Mouse (Mus musculus): ENCODE measurements around the gene Rufy1. TPM values are rescaled to one million over a fixed set of nuclear protein-coding genes. Genes with fewer than 3 reads are reported as not detected.

Rufy1 gene
- total and polyA plus RNA-seq, 3 experiments: 8.3 to 31.4 (median 13.8) TPM

DNA sequence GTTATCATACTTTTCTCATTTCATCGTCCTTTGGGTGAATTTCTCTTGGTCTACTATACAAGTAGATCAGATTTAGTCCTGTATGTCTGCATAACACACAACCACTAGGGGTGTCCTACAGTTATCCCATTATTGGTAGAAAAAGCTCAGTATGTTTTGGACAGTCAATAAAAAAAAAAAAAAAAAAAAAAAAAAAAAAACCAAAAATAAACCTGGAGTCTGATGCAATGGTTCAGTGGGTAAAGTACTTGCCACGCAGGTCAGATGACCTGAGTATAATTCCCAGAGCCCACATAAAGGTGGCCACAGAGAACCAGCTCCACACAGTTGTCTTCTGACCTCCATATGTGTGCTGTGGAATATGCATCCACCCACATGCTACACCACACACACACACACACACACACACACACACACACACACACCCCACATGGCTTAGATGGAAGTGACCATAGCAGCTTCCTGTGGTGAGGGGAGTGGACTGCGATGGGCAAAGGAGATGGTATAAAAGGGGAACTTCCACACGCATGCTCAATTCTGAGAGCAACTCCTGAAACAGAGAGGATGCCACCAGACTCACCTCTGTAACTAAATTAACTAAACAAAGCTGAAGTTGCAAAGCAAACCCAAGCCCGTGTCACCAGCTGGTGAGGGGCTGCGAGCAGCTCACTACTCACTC lies 15.2 kb downstream of the Rufy1 start:
- no peak for DNase-seq (ENCODE audit: low spot score)
- ATAC-seq (ENCODE audit: extremely low read depth, insufficient number of reproducible peaks, low FRiP score, poor library complexity, severe bottlenecking): no peak
- no peak overlapping the region for H3K4me3 ChIP-seq (ENCODE audit: low read depth, low read length)
- no peaks in the 10 kb centered on the region for H3K27me3 ChIP-seq (ENCODE audit: insufficient read depth, low read length)
- H3K4me1 ChIP-seq (ENCODE audit: insufficient read depth, low read depth, low read length): no peaks in the 10 kb centered on the region
- H3K36me3 ChIP-seq (replicated peaks): peaks cover 78% of the 10 kb centered on the region
- TF ChIP-seq CTCF (IDR thresholded peaks at IDR 0.05; ENCODE audit: low read depth, low read length): no peak
- TF ChIP-seq GATA2 (IDR thresholded peaks at IDR 0.05; ENCODE audit: borderline replicate concordance, low read depth, low read length): no peak
- TF ChIP-seq GATA1 (IDR thresholded peaks at IDR 0.05; ENCODE audit: borderline replicate concordance, low read length): no peak
- no peak for TF ChIP-seq POLR2AphosphoS5 (IDR thresholded peaks at IDR 0.05; ENCODE audit: insufficient replicate concordance, low read depth, low read length)
- H3K9me3 ChIP-seq (replicated peaks): no peaks in the 10 kb centered on the region

DNA sequence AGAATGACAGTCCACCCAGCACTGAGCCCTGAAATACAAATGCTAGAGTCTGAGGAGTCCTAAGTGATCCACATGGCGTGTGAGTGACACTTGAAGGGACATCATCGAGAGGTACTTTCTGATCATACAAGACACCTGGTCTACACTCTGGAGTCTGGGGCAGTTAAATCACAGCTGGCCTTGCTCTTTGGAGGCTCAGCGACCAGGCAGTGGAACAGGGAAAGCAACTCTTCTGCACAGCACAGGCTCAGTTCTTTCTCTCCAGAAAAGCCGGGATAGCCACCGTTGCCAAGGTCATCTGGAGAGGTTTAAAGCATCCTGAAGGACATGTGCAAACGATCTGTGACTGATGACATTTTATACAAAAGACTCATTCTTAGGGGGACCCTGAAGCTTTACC lies 23.7 kb downstream of the Rufy1 start:
- Histone ChIP-seq H3K4me1 (ENCODE audit: insufficient read depth, low read depth, low read length) (peaks cover 6% of the 10 kb centered on the region; the same call in 1 of the 2 replicates), H3K4me3 (ENCODE audit: low read depth, low read length) (no peak overlapping the region), H3K27me3 (ENCODE audit: insufficient read depth, low read length) (no peaks in the 10 kb centered on the region), H3K36me3 (replicated peaks) (peaks cover 86% of the 10 kb centered on the region), H3K9me3 (replicated peaks) (no peaks in the 10 kb centered on the region)
- DNase-seq (ENCODE audit: low spot score) (no peak), ATAC-seq (ENCODE audit: extremely low read depth, insufficient number of reproducible peaks, low FRiP score, poor library complexity, severe bottlenecking) (no peak)
- TF ChIP-seq GATA1 (IDR thresholded peaks at IDR 0.05; ENCODE audit: borderline replicate concordance, low read length) (no peak), GATA2 (IDR thresholded peaks at IDR 0.05; ENCODE audit: borderline replicate concordance, low read depth, low read length) (no peak), POLR2AphosphoS5 (IDR thresholded peaks at IDR 0.05; ENCODE audit: insufficient replicate concordance, low read depth, low read length) (no peak)

DNA sequence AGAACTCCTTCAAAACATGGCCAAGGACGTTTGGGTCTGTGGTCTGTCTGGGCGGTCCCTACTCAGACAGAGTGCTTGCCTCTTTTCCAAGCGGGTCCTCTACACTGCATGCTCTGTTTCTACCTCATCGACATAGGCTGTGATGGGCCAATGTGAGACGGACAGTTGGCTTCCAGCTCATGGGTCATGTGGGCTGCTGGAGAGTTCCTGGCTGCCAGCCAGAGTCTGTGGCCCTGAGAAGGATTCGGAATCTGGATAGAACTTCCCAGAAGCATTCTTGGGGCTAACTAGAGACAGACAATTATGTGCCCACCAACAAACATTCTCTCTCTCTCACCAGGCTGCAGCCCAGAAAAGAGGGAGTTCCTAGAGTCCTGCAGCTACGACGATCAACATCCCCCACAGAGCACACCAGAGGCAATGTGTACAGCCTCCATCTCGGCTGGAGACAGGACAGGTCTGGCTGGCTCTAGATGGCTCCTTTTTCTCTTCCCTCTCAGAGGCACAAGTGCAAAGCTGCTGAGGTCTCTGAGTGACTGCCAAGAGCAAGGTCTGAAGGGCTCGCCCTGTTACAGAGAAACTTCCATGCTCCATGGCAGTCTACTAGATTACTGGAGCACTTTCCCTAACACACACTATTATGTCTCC lies 27.4 kb downstream of the Rufy1 start:
- DNase-seq (ENCODE audit: low spot score) (no peak), ATAC-seq (ENCODE audit: extremely low read depth, insufficient number of reproducible peaks, low FRiP score, poor library complexity, severe bottlenecking) (no peak)
- Histone ChIP-seq H3K4me3 (ENCODE audit: low read depth, low read length) (no peak overlapping the region), H3K4me1 (ENCODE audit: insufficient read depth, low read depth, low read length) (peaks cover 5% of the 10 kb centered on the region; the same call in 1 of the 2 replicates), H3K27me3 (ENCODE audit: insufficient read depth, low read length) (no peaks in the 10 kb centered on the region), H3K9me3 (replicated peaks) (no peaks in the 10 kb centered on the region), H3K36me3 (replicated peaks) (peaks cover 83% of the 10 kb centered on the region)
- TF ChIP-seq GATA1 (IDR thresholded peaks at IDR 0.05; ENCODE audit: borderline replicate concordance, low read length) (no peak), GATA2 (IDR thresholded peaks at IDR 0.05; ENCODE audit: borderline replicate concordance, low read depth, low read length) (no peak), TAL1 (conservative IDR thresholded peaks at IDR 0.05; ENCODE audit: low read depth, low read length) (no peak), CTCF (IDR thresholded peaks at IDR 0.05; ENCODE audit: low read depth, low read length) (no peak), POLR2AphosphoS5 (IDR thresholded peaks at IDR 0.05; ENCODE audit: insufficient replicate concordance, low read depth, low read length) (no peak)

DNA sequence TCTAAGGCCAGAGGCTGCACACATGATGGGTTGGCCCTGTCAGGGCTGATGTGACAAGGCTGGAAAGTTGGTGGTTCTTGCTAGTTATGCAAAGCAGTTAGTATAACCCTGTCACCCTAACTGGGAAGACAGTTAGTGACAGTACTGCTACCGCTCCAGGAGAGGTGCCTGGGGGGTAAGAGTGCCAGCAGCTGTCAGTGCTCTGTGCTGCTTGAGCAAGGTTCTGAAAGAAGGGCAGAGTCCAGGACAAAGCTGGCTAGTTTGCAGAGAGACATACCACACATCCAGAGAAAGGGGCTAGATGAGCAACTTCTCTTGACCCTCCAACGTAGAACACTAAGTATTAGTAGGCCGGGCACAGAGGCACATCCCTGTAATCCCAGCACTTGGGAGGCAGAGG lies 28.4 kb downstream of the Rufy1 start:
- Histone ChIP-seq H3K27me3 (ENCODE audit: insufficient read depth, low read length) (no peaks in the 10 kb centered on the region), H3K36me3 (replicated peaks) (peaks cover 86% of the 10 kb centered on the region), H3K4me3 (ENCODE audit: low read depth, low read length) (no peak overlapping the region), H3K4me1 (ENCODE audit: insufficient read depth, low read depth, low read length) (peaks cover 5% of the 10 kb centered on the region; the same call in 1 of the 2 replicates), H3K9me3 (replicated peaks) (no peaks in the 10 kb centered on the region)
- ATAC-seq (ENCODE audit: extremely low read depth, insufficient number of reproducible peaks, low FRiP score, poor library complexity, severe bottlenecking) (no peak), DNase-seq (ENCODE audit: low spot score) (no peak)
- no peak for TF ChIP-seq TAL1 (conservative IDR thresholded peaks at IDR 0.05; ENCODE audit: low read depth, low read length)
- no peak for TF ChIP-seq CTCF (IDR thresholded peaks at IDR 0.05; ENCODE audit: low read depth, low read length)
- no peak for TF ChIP-seq GATA1 (IDR thresholded peaks at IDR 0.05; ENCODE audit: borderline replicate concordance, low read length)
- TF ChIP-seq POLR2AphosphoS5 (IDR thresholded peaks at IDR 0.05; ENCODE audit: insufficient replicate concordance, low read depth, low read length): no peak
- TF ChIP-seq GATA2 (IDR thresholded peaks at IDR 0.05; ENCODE audit: borderline replicate concordance, low read depth, low read length): no peak

DNA sequence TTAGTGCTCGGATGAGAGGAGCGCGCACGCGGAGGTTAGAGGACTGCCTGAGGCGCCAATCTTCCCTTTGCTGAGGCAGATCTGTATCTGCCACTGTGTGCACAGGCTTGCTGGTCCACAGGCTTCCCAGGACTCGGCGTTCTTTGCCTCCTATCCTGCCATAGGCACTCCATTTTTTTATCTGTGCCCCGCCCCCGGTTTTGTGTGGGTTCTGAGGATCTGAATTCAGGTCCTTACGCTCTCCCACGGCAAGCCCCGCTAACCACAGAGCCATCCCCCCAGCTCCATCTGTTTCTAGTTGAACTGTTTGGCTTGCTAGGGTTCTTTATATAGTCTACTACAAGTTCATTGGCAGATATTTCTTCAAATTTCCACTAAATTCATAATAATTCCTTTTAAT lies 32.1 kb downstream of the Rufy1 start:
- H3K36me3 ChIP-seq (replicated peaks): peaks cover 84% of the 10 kb centered on the region
- peaks cover 5% of the 10 kb centered on the region; the same call in 1 of the 2 replicates for H3K4me1 ChIP-seq (ENCODE audit: insufficient read depth, low read depth, low read length)
- H3K4me3 ChIP-seq (ENCODE audit: low read depth, low read length): no peak overlapping the region
- no peaks in the 10 kb centered on the region for H3K9me3 ChIP-seq (replicated peaks)
- H3K27me3 ChIP-seq (ENCODE audit: insufficient read depth, low read length): no peaks in the 10 kb centered on the region
- no peak for DNase-seq (ENCODE audit: low spot score)
- no peak for ATAC-seq (ENCODE audit: extremely low read depth, insufficient number of reproducible peaks, low FRiP score, poor library complexity, severe bottlenecking)
- TF ChIP-seq CTCF (IDR thresholded peaks at IDR 0.05; ENCODE audit: low read depth, low read length) (no peak), GATA1 (IDR thresholded peaks at IDR 0.05; ENCODE audit: borderline replicate concordance, low read length) (no peak), TAL1 (conservative IDR thresholded peaks at IDR 0.05; ENCODE audit: low read depth, low read length) (no peak), GATA2 (IDR thresholded peaks at IDR 0.05; ENCODE audit: borderline replicate concordance, low read depth, low read length) (no peak), POLR2AphosphoS5 (IDR thresholded peaks at IDR 0.05; ENCODE audit: insufficient replicate concordance, low read depth, low read length) (no peak)

DNA sequence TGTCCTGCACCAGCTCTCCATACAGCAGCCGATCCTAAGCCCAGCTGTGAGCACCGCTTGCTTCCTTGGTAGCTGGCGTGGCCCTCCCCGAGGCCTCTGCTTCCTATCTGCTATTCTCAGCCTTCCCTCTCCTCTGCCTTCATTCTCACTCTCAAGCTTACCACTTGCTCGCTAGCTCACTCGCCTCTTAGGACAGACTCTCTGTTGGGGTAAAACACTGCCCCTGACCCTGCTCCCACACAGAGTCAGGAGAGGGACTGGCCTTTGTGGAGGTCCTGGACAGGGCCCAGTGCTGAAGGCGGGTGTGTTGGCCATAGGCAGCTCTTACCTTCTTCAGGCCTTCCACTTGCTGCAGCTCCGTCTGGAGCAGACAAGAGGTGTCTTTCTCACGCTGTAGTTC lies 33.6 kb downstream of the Rufy1 start:
- peaks cover 83% of the 10 kb centered on the region for H3K36me3 ChIP-seq (replicated peaks)
- no peak for TF ChIP-seq GATA2 (IDR thresholded peaks at IDR 0.05; ENCODE audit: borderline replicate concordance, low read depth, low read length)
- no peak for TF ChIP-seq POLR2AphosphoS5 (IDR thresholded peaks at IDR 0.05; ENCODE audit: insufficient replicate concordance, low read depth, low read length)
- TF ChIP-seq CTCF (IDR thresholded peaks at IDR 0.05; ENCODE audit: low read depth, low read length): no peak
- H3K4me1 ChIP-seq (ENCODE audit: insufficient read depth, low read depth, low read length): peaks cover 5% of the 10 kb centered on the region; the same call in 1 of the 2 replicates
- H3K9me3 ChIP-seq (replicated peaks): no peaks in the 10 kb centered on the region
- no peaks in the 10 kb centered on the region for H3K27me3 ChIP-seq (ENCODE audit: insufficient read depth, low read length)
- no peak for ATAC-seq (ENCODE audit: extremely low read depth, insufficient number of reproducible peaks, low FRiP score, poor library complexity, severe bottlenecking)
- no peak overlapping the region for H3K4me3 ChIP-seq (ENCODE audit: low read depth, low read length)
- DNase-seq (ENCODE audit: low spot score): no peak

Measured in G1E (cell line).